ENCODE assay signal across 46 mouse cellular contexts in the genomic region with DNA sequence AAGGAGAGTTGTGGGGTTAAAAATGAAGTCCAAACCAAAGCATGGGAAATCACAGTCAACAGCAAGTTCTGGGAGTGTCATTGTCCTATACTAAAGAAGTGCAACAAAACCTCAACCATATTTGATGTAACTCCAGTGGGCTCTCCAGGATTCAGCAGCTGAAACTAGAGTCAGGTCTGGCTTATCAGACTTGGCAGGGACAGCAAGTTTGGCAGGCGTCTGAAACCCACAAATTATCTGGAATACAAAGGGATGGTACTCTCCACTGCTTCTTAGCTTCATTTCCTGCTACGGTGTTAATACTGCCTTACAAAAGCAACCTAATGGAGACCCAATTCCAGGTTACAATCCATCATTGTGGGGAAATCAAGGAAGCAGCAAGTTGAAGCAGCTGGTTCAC. TPM values are rescaled to one million over a fixed set of nuclear protein-coding genes. Genes with fewer than 3 reads are reported as not detected.
"Had no signal": no experiment of that assay in that cellular context is flagged by ENCODE, and none has a peak within 500 bp of the region (broad histone marks: within the 10 kb centered on the region; RNA-seq: fewer than 3 reads in every experiment).

No protein-coding gene starts in this region.

- H3K36me3 ChIP-seq: limb, embryonic 10.5 days; limb, embryonic 12.5 days; limb, embryonic 13.5 days; limb, embryonic 15.5 days; liver, embryonic 12.5 days; liver, embryonic 13.5 days; liver, embryonic 15.5 days; lung, embryonic 15.5 days; midbrain, embryonic 10.5 days; midbrain, embryonic 12.5 days; midbrain, embryonic 13.5 days; midbrain, embryonic 15.5 days; neural tube, embryonic 12.5 days had no signal

- H3K4me2 ChIP-seq: limb, embryonic 12.5 days; limb, embryonic 13.5 days; limb, embryonic 15.5 days; liver, embryonic 11.5 days; liver, embryonic 12.5 days; liver, embryonic 13.5 days; liver, embryonic 15.5 days; lung, embryonic 14.5 days; lung, embryonic 15.5 days; midbrain, embryonic 11.5 days; midbrain, embryonic 12.5 days; midbrain, embryonic 13.5 days; midbrain, embryonic 15.5 days; neural tube, embryonic 12.5 days had no signal

- H3K27ac ChIP-seq: left cerebral cortex, adult 2 months; limb, embryonic 10.5 days; limb, embryonic 12.5 days; limb, embryonic 13.5 days; limb, embryonic 15.5 days; liver, embryonic 12.5 days; liver, embryonic 13.5 days; liver, embryonic 14.5 days; liver, embryonic 15.5 days; lung, embryonic 15.5 days; macrophage; midbrain, embryonic 10.5 days; midbrain, embryonic 12.5 days; midbrain, embryonic 13.5 days; midbrain, embryonic 15.5 days; neural tube, embryonic 12.5 days had no signal

- H3K9me3 ChIP-seq: limb, embryonic 10.5 days; limb, embryonic 12.5 days; limb, embryonic 13.5 days; limb, embryonic 15.5 days; liver, embryonic 12.5 days; liver, embryonic 13.5 days; liver, embryonic 15.5 days; lung, embryonic 15.5 days; megakaryocyte, embryonic 14.5 days; midbrain, embryonic 10.5 days; midbrain, embryonic 12.5 days; midbrain, embryonic 13.5 days; midbrain, embryonic 15.5 days; neural tube, embryonic 12.5 days had no signal

- H3K27me3 ChIP-seq: limb, embryonic 12.5 days; limb, embryonic 15.5 days; liver, embryonic 12.5 days; liver, embryonic 13.5 days; liver, embryonic 15.5 days; lung, embryonic 15.5 days; midbrain, embryonic 12.5 days; midbrain, embryonic 13.5 days; midbrain, embryonic 15.5 days; neural tube, embryonic 12.5 days had no signal

- H3K4me3 ChIP-seq: left cerebral cortex, adult 2 months; limb, embryonic 10.5 days; limb, embryonic 12.5 days; limb, embryonic 13.5 days; limb, embryonic 15.5 days; liver, embryonic 12.5 days; liver, embryonic 13.5 days; liver, embryonic 15.5 days; lung, embryonic 15.5 days; megakaryocyte, embryonic 14.5 days; midbrain, embryonic 10.5 days; midbrain, embryonic 12.5 days; midbrain, embryonic 13.5 days; midbrain, embryonic 15.5 days; myocyte; neural tube, embryonic 12.5 days had no signal

- H3K9ac ChIP-seq: limb, embryonic 12.5 days; limb, embryonic 13.5 days; limb, embryonic 15.5 days; liver, embryonic 12.5 days; liver, embryonic 13.5 days; liver, embryonic 14.5 days; liver, embryonic 15.5 days; liver, postnatal 0 days; lung, embryonic 14.5 days; lung, embryonic 15.5 days; midbrain, embryonic 12.5 days; midbrain, embryonic 13.5 days; midbrain, embryonic 15.5 days; neural tube, embryonic 12.5 days had no signal

- ATAC-seq: liver, embryonic 12.5 days; liver, postnatal 0 days; lung, postnatal 0 days; midbrain, embryonic 13.5 days; midbrain, embryonic 15.5 days had no signal

- H3K4me1 ChIP-seq: limb, embryonic 10.5 days; limb, embryonic 12.5 days; limb, embryonic 13.5 days; limb, embryonic 15.5 days; liver, embryonic 12.5 days; liver, embryonic 13.5 days; liver, embryonic 15.5 days; lung, embryonic 15.5 days; megakaryocyte, embryonic 14.5 days; midbrain, embryonic 10.5 days; midbrain, embryonic 12.5 days; midbrain, embryonic 13.5 days; midbrain, embryonic 15.5 days; neural tube, embryonic 12.5 days had no signal

- DNase-seq: left cerebral cortex, postnatal 4 days; liver, embryonic 13.5 days; liver, postnatal 0 days; lung, adult 18-20 months; lung, adult 2 months; lung, embryonic 14.5 days; lung, postnatal 10 days; lung, postnatal 14 days; lung, postnatal 36 days; lung, postnatal 4 days; midbrain, embryonic 14.5 days had no signal

RNA-seq across cellular contexts. Expression of gene Esx1, which starts 53.9 kb away (rescaled TPM):
- total RNA-seq: left cerebral cortex, adult 2 months; left cerebral cortex, adult 8-10 months; left cerebral cortex, postnatal 10 days; left cerebral cortex, postnatal 14 days; left cerebral cortex, postnatal 25 days; left cerebral cortex, postnatal 36 days; left cerebral cortex, postnatal 4 days; liver, adult 2 months; megakaryocyte progenitor cell, adult 5-6 weeks; megakaryocyte, adult 5-6 weeks; megakaryocyte-erythroid progenitor cell, adult 5-6 weeks; midbrain, postnatal 0 days; monocyte, adult 5-6 weeks had no signal
- polyA plus RNA-seq: limb, embryonic 10.5 days; limb, embryonic 11.5 days; limb, embryonic 12.5 days; limb, embryonic 13.5 days; limb, embryonic 15.5 days; liver, adult 2 months; liver, embryonic 11.5 days; liver, embryonic 12.5 days; liver, embryonic 13.5 days; liver, embryonic 14.5 days; liver, embryonic 15.5 days; liver, embryonic 16.5 days; liver, postnatal 0 days; lung, adult 2 months; lung, embryonic 14.5 days; lung, embryonic 15.5 days; lung, embryonic 16.5 days; lung, postnatal 0 days; macrophage; midbrain, embryonic 10.5 days; midbrain, embryonic 11.5 days; midbrain, embryonic 12.5 days; midbrain, embryonic 13.5 days; midbrain, embryonic 14.5 days; midbrain, embryonic 15.5 days; midbrain, postnatal 0 days; myocyte; neural tube, embryonic 11.5 days; neural tube, embryonic 12.5 days had no signal
